Mouse (Mus musculus) spleen, adult 2 months (tissue): ENCODE measurements at regions not wholly inside any gene's neighbourhood (a gene's known extent, or its start where the extent isn't known, plus 50 kb on each side); places are given as distances from the start of the nearest gene placed in this dataset.

Source experiments
- CTCF ChIP-seq: fragments of 200-500 bp; IDR thresholded peaks from 2 replicates; pipeline ENCODE4 v1.5.1; 2011; ENCODE audit warnings: mild to moderate bottlenecking, inconsistent platforms; ENCODE audit not compliant: insufficient read depth, insufficient read length, insufficient replicate concordance; ENCODE audit errors: extremely low read depth
- POLR2A ChIP-seq: fragments of 200-500 bp; IDR thresholded peaks from 2 replicates; pipeline ENCODE4 v1.6.1; 2011; ENCODE audit warnings: low read depth, low read length, inconsistent platforms

DNA sequence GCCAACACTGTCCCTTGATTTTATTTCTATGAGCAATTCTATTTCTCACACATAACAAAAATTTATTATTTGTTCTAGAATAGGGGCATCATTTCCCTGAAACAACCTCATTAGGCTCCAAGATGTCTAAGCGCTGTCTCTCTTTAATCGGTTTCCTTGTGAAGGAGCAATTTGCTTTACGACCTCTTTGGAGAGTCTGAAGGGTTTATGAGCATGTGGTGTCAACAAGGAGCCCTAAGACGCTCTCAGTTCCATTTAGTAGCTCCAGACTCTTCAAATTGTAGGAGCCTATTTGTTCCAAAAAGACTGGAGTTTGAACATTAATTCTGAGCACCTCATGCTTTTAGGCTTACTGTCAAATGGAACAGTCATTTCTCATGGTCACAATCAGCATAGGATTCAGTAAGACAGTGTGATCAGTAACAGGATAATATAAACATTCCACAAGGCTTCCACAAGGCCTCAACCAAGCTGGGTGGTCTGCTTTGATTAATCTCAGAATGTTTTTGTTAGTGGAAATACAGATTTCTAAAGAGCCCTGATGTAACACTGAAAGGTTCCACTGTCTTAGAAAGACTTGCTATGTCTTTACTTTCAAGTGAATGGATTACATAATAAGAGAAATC lies 441.9 kb upstream of the Zfp960 start:
- TF ChIP-seq CTCF (no peak), POLR2A (no peak)
